Mouse (Mus musculus) cerebellum, postnatal 4 days (tissue): ENCODE measurements around the gene Nck1.

ENCODE experiments used
- DNase-seq, 2 experiments: peaks; one replicate each; pipeline ENCODE4 v3.0.0; 2022; ENCODE audit warnings: low spot score in 2 of 2, mixed read lengths in 1 of 2

Nck1 gene

DNA sequence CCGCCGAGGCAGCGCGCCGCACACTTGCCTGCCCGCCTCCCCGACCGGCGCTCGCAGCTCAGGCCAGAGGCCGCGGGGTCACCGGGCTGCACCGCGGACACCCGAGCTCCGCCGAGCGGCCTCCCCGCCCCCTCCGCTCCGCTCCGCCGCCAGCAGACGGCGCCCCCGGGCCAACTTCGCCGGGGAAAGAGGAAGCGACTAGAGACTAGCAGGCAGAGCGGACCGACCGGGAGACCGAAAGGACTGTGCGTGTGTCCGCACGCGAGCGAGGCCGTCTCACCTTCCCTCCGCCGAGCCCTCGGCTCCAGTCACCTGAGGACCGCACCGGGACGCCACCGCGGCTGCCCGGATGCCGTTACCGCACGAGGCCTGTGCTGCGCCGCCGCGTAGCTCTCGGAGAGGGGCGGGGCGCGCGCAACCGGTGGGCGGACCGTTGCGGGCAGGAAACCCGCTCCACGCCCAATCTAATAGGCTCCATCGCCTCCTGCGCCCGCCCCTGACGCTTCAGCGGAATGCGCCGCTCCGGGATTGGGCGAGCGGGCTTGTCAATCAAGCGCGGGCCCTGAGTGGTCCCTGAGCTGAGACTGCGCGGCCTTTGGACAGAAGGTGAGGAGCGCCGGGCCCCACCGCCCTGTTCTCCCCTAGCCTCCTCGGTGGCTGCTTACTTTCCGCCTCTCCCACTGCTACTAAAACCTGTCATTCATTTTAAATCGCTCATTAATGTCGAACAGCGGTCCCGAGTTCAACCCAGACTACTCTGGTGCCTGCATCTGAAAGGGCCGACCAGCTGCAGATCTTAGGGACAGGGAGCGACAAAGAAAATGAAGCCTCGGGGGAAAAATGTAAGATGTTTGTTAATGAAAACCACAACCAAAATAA, at the start of gene Nck1:
TSS of gene Nck1 (minus strand) at position 420 of the 879 bp plus-strand sequence.
- peak; percentile 99 to 100 for DNase-seq

DNA sequence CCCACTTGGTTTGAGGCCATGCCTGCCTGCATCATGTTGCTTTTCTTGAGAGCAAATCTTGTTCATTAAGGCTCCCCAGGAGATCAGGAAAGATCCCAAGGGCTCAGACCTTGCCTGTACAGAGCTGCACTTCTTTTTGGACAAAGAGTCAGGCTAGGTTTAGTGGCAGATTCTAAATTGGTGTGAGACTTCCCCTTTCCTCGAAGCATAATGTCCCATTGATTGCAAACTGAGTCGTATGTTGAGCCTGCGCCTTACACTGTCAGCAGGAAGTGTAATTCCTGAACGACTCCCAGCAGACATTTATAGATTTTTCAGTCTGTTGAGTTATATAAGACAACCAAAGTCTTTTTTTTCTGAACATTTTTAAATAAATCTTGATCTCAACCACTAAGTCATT, 44.5 kb upstream of the Nck1 start:
- DNase-seq, result no peak

DNA sequence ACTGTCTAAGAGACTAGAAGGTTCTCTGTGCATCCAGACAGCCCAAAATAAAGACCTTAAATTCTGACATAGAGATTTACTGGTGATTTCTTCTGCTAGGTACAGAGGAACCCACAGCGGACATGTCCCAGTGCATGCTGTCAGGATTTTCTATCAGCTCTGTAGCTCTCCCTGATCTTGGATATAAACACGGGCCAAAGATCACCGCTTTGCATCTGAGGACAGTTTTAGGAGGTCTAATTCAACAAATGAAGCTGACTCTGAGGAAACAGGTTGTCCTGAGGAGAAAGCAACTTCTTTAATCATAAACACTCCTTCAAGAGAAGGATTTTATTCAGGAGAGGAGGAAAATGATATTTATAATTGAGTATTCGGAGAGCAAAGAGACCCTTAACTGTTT, 38.1 kb upstream of the Nck1 start:
- DNase-seq, result no peak

DNA sequence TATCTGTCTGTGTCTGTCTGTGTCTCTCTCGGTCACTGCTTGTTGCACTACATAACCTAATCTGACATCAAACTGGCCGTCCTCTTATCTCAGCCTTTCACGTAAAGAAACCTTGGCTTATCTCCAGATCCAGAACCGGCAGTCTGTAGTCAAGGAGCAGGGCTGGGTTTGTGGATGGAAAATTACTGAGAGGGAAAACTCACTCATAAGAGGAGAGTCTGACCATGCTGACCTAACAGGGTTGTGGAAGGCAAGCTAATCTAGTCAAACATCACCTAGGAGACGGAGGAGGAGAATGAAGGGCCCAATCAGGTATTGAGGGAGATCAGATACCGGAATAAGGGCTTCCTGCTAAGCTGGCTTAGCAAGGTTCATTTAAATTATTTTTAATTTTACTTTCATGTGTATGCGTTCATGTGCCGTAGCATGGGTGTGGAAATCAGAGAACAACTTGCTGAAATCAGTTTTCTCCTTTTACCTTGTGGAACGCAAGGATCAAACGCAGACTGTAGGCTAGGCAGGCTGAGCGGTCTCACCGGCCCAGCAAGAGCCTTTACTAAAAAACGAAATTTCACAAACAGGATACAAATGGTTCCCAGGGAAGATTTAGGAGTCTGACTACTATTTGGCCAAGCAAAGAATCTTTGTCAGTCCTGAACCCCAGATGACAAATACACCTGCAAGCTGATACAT, 37.1 kb upstream of the Nck1 start:
- no peak for DNase-seq

DNA sequence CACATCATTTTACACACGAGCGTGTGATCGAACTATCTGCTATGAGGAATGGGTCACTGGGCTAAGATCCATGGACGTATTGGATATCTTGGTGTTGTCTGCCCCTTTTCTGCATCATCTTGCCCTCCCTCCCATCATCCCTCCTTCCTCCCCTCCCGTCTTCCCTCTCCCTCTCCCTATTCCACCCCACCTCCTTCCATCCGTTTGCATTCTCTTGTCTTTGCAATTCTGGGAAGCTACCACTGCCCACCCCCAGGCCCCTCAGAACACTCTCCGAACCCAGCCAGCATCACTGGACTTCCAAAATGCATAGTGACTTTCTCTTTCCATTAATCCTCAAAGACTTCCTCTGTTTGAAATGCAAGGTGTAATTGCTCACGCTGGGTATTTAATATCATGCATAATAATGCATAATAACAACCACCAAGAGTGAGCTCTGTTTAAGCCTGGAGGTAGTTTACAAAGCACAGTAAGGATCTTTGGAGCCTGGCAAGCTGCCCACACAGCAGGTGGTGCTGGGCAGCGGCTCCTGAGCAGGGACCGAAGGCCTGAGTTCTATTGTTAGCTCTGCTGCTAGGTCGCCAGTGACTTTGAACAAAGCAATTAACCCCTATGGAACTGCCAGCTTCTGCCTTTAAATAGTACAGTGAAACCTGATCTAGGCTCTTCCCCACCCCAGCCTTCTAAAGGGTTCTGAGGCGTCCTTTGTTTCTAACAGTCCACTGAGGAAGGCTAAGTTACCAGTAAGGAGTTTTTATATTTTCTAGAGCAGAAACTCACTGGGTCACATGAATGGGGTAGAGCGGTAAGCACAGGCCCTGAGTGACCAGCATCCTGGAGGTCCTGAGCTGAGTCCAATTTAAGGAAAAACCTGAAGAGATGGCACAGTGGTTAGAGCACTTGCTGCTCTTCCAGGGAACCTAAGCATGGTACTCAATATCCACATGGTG, 35.9 kb upstream of the Nck1 start:
- peak in 1 of 2 experiments; percentile 42 for DNase-seq

DNA sequence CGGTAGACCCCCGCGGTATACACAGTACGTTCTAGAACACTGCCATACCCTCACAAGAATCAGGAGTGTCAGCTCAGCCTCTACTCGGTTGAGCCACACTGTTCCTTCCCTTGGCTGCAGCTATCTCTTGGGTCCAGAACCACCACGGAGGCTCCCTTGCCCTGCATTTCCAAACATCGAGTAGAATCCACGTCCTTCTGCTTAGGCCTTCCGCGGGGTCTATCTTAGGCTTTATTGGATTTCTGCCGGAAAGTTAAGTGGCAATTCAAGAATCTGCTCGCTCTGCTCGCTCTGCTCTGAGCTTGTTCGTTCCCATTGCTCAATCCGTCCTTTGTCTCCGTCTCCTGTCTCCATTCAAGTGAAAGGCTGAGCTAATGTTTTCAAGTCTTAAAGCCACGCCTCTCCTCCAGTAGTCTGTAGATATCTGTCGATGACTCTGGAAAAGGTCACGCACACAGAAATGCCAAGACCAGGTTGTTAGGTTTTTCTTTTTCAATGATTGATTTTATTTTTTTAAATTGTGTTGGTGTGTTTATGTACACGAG, 34.3 kb upstream of the Nck1 start:
- no peak for DNase-seq

DNA sequence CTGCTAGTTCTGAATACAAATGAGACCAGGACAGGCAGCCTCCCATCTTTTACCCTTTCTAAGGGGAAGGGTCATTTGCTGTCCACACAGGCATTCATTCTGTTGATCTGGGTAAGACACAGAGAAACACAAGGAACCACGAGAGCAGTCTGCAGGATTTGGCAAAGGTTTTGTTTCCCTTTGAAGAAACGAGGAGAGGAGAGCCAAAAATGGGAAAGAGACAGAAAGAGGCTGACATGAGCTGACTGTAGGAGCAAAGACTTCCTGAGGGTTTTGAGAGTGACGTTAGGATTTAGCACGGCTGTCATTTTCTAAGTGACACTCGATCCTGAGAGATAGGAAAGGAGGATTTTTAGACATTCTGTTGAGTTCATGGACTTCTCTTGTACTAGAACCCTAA, 28.0 kb upstream of the Nck1 start:
- no peak for DNase-seq

DNA sequence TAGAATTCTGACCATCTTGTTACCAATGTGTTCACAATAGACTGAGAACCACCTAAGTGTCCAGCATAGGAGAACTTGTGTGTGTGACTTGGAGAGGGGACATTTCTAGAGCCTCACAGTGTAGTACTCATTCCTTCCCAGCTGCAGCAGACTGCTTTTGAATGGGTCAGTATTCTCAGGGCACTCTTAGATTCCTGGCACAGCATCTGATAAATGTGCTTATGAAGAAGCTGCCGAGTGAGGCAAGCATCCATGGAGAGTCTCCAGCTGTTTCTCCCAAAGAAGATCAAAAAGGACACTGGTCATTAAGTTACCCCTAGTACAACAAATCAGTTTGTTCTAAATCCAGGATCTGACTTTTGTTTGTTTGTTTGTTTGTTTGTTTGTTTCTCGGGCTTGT, 27.4 kb upstream of the Nck1 start:
- DNase-seq, result no peak

DNA sequence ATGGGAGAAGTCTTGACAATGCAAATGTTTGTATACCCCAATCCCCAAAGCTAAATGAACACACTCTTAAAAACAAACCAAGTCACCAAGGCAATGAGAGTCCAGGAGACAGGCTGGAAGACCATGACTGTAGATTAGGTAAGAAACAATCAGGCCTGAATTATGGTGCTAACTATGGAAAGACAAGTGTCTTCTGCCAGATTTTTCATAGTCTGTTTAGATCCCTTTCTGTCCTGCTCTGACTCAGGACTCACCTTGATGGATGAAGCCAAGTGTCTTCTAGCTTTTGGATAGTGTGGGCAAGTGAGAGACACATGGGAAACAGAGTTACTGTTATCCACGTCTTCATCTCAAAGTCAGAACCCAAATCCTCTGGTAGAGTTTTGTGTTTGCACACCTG, 25.6 kb upstream of the Nck1 start:
- no peak for DNase-seq

DNA sequence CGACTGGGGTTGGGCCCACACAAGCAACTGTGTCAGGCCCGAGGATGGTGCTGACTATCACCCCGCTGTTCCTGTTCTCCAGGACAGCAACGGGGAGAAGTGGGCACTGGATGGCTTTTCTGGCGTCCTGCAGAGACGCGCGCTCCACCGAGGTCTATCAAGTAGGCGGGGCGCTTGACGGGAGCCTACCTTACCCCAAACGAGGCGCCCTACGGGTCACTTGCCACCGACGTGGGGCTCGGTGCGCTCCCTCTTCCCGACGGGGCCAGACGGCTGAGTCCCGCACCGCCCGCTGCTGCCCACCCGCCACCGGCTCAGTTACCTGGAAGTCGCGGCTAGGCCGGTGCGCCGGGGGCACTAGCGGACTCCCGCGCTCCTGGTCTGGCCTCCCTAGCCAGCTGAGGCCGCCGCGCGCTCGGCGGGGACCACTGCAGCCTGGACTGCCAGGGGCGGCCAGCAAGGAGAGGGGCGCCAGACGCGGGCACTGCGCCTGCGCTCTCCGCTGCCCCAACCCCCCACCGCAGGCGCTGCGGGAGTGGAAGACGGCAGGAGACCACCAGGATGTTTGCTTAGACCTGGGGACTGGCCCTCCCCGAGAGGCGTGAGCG, 24.8 kb upstream of the Nck1 start, which contains the start of gene Slc35g2:
TSS of gene Slc35g2 (minus strand) at position 465 of the 608 bp plus-strand sequence.
- DNase-seq, result peak; percentile 51 to 69

DNA sequence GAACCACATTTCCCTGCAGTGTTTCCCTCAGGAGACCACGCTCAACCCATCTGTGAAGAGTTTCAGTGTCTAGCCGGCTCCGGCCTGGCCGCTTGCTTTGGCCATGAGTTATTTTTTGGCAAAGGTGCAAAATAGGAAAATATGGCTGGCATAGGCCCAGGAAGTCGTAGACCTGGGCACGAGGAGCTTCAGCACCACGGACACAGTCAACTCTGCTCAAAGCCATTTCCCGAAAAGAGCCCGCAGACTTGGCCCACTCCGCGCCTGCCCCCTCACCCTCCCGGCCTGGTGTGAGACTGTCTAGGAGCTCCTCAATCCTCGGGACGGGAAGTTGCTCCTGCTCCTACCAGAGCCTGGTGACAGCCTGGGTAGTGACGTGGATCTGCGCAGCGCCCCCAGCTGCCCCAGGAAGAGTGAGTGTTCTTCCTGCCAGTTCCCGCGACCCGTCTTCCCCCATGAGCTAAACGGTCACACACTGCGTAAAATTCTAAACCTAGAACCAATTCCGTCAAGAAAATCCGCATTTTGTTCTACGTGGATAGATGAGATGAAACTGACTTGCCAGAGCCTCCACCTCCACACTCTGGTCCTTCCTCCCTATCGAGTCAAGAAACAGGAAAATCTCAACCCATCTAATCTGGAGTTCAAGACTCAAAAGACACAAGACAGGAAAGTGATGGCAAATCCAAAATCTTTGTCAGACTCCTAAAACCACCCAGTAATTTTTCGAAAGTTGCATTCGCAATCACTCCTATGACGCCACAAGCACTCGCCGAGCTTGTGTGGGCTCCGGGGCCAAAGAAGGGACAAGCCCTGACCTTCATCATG, 24.1 kb upstream of the Nck1 start:
- peak in 1 of 2 experiments; percentile 59 for DNase-seq

DNA sequence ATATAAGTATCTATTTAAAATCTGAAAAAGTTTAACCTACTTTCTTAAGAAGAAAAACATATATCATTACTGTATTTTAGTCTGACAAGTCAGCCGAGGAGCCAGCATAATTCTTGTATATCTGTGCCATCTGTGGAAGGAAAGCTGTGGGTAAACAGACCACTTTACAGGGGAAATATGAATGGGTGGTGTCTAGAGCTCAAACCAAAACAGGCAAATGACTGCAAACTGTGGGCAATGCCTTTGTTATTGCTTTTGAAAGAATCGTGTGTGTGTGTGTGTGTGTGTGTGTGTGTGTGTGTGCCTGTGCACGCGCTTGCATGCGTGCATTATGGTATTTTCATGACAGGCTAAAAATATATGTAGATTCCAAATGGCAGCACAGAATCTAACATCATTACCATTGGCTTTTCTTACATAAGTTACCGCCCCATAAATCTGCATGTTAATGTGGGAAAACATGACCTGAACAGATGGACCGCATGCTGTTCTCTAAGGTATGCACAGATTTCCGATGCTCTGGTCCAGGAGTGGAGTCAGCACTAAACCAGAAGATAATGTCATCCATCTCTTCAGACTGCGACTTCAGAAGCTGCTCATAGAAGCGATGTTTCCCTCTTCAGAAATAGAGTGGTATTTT, 14.4 kb upstream of the Nck1 start:
- no peak for DNase-seq

DNA sequence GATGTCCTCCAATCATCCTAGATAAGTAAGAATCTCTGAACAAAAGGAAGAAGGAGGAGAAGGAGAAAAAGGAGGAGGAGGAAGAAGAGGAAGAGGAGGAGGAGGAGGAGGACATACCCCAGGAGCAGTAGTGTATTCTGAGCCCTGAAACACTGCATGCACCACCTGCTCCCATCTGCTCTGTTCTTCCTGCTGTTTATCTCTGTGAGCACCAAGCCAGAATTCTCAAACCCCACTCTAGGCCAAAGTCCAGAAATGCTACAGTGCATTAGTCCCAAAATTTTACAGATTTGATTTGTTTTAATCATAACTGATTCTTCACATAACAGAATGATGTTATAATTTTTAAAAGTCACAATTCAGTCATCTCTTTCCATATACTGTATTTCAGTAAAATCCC, 13.1 kb upstream of the Nck1 start:
- DNase-seq, result no peak

DNA sequence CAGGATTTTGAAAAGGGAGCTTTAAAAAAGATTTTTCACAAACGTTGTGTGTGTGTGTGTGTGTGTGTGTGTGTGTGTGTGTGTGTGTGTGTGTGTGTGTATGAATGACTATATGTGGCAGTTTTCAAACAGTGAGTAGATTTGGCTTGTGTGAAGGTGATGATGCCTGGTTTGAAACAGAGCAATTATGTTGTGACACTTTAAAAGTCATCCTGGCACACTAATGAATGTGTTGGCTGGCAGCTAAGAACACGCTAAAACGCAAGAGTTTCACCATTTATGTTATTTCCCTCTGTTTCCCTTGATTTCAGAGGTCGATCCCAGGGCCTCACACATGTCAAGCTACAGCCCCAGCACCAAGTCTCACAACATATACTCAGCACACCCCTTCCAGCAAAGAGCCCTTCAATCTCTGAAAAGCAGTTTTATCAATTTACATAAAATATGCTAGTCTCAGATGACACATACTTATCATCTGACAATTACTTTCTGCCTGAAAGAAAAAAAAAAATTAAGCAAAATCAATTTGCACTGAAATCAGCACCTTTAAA, 12.2 kb upstream of the Nck1 start:
- no peak for DNase-seq

DNA sequence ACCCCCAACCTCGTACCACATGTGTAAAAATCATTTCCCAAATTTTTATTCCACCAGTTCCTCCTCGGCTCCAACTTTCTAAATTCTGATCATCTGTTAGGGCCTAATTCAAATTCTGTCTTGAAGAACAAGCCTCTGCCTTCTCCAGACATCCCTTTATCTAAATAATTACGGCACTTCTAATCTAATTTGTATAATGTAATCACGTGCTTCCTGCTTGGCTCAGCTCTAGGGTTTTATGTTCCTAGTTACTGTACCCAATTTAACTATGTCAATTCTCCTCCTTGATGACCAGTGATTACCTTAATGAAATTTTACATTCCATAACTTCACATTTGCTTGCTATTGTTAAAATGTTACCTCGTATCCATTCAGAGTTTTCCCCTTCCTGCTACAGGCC, 9.8 kb upstream of the Nck1 start:
- DNase-seq, result no peak

DNA sequence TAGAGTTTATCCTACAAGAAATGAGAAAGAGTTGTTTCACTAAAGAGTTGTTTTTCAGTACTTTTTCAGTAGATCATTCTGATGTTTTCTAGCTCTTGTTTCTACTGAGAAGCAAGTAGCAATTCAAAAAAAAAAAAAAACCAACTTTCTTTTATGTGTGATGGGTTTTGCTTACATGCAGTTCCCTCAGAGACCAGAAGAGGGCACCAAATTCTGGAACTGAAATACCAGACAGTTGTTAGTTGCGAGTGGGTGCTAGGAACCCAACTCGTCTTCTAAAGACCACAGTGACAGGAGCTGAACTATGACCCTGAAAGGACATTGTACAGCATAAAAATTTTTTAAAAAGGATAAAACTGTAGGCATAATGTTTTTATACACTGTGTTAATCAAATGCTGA, 2.4 kb upstream of the Nck1 start:
- peak in 1 of 2 experiments; percentile 36 for DNase-seq

DNA sequence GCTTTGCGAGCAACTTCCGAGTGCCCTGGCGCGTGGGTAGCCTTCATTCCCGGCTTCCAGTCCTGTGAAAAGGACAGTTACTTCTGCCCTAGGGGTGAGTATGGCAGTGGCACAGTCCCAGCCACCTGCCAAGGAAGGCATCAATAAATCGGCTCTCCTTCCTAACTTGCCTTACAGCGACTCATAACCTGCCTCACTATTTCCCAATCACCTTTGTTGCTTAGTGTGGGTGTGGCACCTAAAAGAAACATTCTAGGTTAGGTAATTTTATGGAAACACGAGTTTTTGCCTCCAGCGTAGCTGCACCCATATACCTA, 618 bp upstream of the Nck1 start:
- no peak for DNase-seq

DNA sequence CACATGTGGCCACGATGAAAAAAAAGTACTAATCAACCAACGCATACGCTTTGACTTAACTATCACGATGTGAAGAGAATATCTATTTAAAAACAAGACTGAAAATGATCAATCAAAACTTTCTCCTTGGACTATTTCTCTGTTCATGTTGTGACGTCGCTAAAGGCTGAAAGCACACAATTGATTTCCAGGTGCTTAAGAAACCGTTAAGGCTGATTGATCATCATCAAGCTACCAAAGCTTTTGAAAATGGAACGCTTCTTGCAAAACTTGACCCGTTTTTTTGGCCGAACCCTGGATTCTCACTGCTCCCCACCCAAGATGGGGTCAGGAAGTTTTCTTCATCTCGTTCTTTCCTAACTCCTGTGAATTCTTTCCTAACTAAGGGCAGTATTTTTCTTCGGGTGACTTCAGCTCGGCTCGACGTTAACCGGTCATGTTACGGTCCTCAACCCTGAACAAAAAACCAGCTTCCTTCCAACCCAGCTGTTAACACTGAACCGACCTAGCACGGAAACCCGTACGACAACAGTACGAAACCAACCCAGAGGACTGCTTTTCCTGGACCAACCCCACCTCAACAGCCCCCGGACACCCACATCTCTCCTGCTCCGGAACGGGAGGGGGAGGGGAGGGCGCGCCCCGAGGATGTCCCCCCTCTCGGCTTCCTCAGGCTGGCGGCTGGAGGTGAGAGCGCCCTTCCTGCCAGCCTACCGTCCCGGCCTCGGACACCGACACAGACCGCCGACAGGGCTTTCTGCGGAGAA, 803 bp downstream of the Nck1 start:
- DNase-seq, result no peak
